Mouse (Mus musculus): Measurements from ENCODE around the gene Tns3. TPM values are rescaled to one million over a fixed set of nuclear protein-coding genes. Genes with fewer than 3 reads are reported as not detected.
A peak's percentile ranks its signal among the peaks of the same experiment; 100 is the strongest.

Gene Tns3
- total RNA-seq, 2 experiments from 2014 or later = 22.3 to 23.2 TPM

DNA sequence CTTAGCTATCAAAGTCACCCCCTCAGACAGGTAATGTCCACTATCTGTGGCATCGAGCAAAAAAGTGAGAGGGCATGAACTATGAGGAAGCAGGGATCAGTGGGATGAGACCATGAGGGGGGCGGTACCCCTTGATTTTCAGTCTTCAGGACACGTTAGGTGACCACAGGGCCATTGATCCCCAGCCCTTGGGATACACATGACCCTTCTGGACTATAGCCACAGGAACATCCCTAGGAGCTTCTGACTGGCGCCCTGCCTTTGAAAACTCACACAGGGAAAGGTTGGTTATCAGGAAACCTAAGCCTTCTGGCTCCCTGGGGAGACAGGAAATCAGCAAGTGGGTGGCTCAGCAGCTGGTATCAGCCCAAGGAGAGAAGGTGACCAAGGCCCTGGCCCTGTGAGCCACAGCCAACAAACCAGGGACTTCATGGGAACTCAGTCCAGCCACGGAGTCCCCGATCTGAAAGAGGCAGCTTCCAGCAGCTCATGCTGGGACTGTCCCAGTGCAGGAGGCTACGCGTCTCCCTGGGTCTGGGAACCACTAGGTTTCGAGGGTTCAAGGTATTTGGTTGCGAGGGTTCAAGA is 12.8 kb downstream of the Tns3 start:
- no peak for DNase-seq

DNA sequence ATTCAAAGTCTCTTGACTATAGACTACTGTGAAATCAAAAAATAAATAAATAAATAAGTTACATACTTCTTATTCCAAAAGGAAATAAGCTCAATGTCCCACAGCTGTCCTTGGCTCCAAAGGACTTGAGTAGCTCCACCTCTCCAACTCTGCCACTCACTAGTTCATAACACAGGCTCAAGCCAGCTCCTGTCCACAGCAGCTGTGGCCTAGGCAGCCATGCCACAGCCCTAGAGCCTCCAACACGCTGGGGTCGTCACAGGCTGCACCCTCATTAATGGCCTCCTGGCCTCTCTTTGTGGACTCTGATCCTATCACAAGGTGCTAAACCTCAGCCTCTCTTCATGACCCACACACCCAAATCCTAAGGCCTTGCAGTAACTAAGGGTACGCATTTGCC is 18.7 kb downstream of the Tns3 start:
- no peak for DNase-seq

GRCm38 (mm10) chr11:8644272-8644671 is 20.1 kb downstream of the Tns3 start:
- no peak for DNase-seq

GRCm38 (mm10) chr11:8641634-8642277 is 22.6 kb downstream of the Tns3 start:
- no peak for DNase-seq

DNA sequence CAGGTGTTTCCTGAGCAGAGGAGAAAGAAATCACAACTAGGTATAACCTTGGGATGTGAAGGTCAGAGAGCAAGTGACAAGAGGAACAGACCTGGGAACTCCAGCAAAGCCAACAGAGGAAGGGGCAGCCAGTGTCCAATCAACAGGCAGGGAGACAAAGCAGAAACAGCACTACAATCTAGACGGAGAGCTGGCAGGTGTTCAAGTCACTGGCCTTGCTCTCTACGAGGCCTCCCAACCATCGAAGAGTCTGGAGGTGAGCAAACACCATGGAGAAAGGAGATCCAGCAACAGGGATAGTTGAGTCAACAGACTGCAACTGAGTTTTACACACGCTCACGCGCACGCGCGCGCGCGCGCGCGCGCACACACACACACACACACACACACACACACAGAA is 24.6 kb downstream of the Tns3 start:
- DNase-seq = no peak

DNA sequence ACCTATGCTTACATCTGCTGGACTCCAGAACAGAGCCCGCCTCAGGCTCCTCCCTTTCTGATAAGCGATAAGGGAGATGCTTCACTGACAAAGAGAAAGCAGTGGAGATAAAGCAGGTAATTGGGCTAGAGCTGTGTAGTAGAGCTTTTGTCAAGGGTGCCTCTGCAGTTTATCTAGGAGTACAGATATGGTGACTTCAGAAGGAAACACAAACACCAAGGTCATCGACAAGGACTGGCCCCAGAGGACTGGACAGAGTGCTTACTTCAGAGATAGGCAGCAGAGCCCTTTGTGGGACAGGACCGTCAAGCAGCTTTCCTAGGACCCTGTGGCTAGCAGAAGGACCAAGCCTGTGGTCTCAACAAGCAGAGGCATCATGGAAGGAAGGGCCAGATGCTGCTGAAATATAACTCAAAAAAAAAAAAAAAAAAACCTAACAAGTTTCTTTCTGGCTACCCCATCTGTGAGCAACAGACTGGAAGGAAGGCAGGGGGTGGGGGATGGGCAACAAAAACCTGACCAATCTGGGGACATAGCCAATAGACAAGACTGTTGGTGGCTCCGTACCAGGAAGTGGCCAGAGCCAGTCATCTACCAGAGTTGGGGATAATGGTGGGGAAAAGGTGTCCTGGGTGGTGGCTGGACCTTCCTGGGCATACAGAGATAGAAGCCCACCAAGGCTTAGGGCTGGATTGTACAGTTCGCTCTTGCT is 25.2 kb downstream of the Tns3 start:
- no peak for DNase-seq

DNA sequence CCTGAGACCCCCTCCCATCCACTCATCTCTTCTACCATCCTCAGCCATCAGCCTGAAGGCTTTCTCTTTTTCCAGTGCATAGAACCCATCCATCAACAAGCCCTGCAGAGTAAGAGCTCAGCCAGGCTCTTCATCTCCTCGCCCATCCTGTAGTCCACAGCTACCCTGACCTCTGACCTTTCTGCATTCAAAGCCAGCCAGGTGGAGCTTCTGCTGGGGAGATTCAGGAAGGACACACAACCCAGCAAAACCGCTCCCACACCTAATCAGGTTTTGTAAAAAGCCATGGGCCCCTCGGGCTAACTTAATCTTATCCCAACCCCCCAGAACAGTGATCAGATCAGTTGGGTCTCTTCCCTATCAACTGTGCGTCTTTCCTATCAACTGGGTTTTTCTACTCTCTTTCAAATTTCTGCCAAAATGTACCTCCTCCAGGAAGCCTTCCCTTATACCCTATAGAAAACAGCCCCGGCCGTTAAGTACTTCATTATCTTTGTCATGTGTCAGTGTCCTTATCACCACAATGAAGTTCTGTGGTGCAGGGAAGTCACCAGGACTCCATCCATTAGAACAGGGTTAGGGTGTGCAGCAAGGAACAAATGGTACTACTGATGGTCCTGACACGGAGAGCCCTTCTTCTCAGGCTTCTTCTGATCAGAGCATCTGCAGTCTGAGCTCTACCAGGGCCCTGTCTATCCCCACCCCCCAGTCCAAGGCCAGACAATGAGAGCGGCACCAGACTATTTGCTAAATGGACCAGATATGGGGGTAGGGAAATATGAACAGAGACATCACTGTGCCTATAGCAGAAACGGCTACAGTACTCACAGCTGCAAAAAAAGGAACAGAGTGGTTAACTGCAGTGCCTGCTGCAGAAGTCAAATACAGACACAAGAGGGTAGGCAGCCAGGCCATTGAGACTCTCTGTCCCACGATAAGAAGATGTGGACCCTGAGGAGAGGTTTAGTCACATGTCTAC is 26.6 kb downstream of the Tns3 start:
- no peak for DNase-seq

GRCm38 (mm10) chr11:8636680-8637079 is 27.7 kb downstream of the Tns3 start:
- no peak for DNase-seq

GRCm38 (mm10) chr11:8635778-8636177 is 28.6 kb downstream of the Tns3 start:
- no peak for DNase-seq

- DNase-seq = no peak
These were observed 29.5 kb downstream of the Tns3 start for GRCm38 (mm10) chr11:8634728-8635410.

DNA sequence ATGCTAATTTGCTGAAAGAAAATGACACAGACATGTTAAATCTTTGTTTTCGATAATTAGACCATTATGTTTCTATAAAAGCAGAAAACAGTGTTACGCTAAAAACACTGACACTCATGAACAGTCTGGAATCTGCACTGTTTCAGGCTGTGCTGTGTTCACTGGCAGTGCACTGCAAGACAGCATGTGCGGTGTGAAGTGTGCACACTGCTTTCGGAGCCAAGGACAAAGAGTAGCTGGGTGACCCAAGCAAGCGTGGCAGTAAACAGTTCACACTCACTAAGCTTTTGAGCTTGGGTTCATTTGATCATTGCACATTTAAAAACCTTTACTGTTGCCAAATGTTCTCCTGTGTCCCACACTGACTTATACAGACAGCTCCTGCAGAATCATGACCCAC is 32.2 kb downstream of the Tns3 start:
- no peak for DNase-seq

DNA sequence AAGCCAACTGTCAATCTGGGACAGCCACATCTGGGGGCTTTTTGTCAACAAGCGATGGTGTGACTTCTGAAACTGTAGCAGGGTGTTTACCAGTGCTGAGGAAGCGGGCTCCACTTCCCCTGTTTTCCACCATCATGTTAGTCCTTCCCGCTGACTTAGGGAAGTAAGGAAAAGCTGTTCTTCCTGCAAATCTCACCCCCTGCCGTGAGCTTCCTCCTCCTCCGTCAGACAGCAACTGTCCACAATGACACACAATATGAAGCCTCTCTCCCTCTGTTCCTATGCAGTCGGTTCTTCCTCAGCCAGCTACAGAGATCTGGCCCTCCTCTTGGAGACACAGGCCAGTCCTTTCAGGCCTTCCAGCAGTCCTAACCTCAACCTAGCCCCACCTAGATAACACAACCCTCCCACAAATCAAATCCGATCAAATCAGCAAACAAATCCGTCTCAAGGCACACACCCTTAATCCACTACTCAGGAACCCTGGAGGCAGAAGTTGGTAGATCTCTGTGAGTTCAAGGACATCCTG is 34.4 kb downstream of the Tns3 start:
- no peak for DNase-seq

GRCm38 (mm10) chr11:8629326-8629725 is 35.0 kb downstream of the Tns3 start:
- no peak for DNase-seq

GRCm38 (mm10) chr11:8628846-8629253 is 35.5 kb downstream of the Tns3 start:
- peak in 1 of 2 experiments; percentile 44 for DNase-seq

DNA sequence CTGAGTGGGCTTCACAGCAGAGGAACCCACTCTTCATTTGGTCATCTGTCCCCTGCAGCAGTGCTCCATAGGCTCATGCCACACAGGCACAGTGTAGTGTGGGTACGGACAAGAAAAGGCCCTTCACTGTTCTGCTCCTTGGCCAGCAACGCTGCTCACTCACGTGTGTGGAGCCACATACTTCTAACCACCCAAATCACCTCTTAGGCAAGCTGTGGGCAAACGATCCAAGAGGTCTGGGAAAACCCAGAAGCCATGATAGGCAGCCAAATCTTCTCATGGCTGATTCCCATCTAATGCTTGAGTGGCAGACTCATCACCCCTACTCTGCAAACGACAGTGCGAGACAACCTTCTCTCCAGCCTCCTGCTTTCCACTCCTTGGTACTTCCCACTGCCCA is 37.2 kb downstream of the Tns3 start:
- DNase-seq = no peak

GRCm38 (mm10) chr11:8626715-8627114 is 37.6 kb downstream of the Tns3 start:
- DNase-seq = no peak

DNA sequence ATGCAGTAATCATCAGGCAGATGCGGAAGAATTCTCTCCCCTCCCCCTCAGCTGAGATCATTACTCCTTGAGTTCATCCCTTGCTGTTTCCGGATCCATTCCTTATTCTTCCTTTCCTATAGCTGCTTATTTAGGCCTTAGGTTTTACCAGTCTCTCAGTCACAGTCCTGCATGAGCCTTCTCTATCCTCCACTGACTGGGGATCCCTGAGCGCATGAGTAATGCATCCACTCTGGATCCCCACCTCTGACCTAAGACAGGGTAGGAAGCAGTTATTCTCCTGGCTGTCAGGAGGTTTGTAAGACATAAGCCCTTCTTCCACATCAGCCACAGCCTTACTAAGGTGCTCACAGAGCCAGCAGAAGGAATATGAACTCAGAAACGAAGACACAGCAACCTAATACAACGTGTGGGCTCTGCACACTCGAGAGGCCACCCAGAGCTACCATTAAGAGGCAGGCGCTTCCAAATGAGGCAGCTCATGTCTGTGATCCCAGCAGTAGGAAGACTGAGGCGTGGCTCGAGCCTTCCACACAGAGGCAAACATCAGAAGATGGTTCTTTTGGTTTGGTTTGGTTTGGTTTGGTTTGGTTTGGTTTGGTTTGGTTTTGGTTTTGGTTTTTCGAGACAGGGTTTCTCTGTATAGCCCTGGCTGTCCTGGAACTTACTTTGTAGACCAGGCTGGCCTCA is 38.3 kb downstream of the Tns3 start:
- DNase-seq = no peak

DNA sequence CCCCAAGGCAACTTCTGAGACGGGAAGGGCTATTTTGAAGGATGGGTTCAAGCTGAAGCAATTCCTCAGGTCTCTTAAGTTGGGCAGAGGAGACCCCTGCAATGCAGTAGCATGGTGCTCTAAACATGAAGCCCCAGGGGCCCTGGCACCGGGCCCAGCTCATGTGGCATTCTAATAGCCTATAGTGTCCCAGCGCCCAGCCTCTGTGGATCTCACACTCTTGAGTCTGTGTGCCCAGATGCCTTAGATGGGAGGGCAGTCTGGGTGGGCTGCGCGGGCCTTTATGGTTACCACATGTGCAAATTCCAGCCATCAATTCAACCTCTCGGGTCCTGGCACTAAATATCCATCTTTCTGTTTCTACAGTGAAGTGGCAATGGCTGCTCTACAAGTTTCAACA is 38.9 kb downstream of the Tns3 start:
- no peak for DNase-seq

GRCm38 (mm10) chr11:8624179-8624886 is 40.0 kb downstream of the Tns3 start:
- peak in 1 of 2 experiments; percentile 56 for DNase-seq

GRCm38 (mm10) chr11:8623852-8624178 is 40.5 kb downstream of the Tns3 start:
- no peak for DNase-seq

All from heart, adult 18-20 months (tissue).